Mouse (Mus musculus): Measurements from ENCODE around the gene Cbwd1. TPM values are rescaled to one million over a fixed set of nuclear protein-coding genes. Genes with fewer than 3 reads are reported as not detected.
"Not testable (repeated sequence)": the region's sequence is repeated elsewhere in the genome, so short reads cannot be mapped to it uniquely, and the experiment has no call there.

The Cbwd1 gene
- total RNA-seq, 2 experiments from 2014 or later: 12.4 to 16.2 TPM

DNA sequence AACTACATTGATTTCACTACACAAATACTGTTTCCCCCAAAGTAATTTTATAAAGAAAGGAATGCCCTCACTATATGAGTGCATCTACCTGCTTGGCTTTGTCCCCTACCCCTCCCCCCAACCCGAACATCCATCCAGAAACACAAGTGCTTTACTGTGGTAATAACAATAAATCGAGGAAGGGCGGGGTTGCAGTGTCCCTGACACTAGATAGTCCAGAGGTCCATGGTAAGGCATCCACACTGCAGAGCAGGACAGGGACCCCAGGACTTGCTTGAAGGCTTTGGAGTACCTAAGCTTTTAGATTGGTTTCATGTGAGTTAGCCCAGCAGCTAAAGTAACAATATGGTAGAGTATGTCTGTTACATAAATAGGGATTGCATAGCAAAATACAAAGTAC is 59.7 kb downstream of the Cbwd1 start:
- DNase-seq (ENCODE audit: extremely low spot score in 1 of 2, low spot score in 2 of 2): no peak
- TF ChIP-seq CTCF (IDR thresholded peaks at IDR 0.05): no peak
- no peak overlapping the region for H3K27ac ChIP-seq
- no peak overlapping the region for H3K4me3 ChIP-seq
- intact Hi-C loops (cut with DNase I): no loop called here

DNA sequence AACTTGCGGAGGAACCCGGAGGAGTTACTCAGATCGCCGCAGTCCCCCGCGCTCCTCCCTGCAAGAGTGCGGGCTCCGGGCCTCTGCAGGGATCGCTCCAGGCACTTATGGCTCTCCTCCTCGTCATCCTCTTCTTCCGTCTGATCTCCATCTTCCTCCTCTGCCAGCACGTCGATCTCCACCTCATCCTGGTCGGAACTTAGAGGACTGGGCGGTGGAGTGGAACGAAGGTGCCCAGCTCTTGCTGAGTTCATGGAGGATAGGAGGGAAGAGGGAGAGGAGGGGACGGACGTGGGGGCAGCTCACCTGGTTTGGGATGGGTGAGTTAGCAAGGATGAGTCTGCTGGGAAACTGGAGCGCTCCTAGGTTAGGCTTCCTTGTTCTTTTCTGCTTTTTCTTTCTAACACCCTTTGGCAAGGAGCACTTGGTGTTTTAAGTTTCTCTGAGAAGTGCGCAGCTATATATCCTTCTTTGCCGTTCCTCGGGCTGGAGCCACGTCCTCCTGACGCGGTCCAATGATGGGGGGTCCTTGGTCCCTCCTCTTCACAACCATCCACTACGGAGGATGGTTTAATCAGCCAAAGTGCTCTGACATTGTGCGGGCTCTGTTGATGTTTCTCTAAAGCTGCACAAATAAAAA is 60.7 kb downstream of the Cbwd1 start, which contains the start of gene Foxd4:
TSS of gene Foxd4 (minus strand) at position 617 of the 640 bp plus-strand sequence.
- intact Hi-C loops (cut with DNase I): no loop called here
- H3K4me3 ChIP-seq: peak within 1 kb of the TSS; percentile 11

DNA sequence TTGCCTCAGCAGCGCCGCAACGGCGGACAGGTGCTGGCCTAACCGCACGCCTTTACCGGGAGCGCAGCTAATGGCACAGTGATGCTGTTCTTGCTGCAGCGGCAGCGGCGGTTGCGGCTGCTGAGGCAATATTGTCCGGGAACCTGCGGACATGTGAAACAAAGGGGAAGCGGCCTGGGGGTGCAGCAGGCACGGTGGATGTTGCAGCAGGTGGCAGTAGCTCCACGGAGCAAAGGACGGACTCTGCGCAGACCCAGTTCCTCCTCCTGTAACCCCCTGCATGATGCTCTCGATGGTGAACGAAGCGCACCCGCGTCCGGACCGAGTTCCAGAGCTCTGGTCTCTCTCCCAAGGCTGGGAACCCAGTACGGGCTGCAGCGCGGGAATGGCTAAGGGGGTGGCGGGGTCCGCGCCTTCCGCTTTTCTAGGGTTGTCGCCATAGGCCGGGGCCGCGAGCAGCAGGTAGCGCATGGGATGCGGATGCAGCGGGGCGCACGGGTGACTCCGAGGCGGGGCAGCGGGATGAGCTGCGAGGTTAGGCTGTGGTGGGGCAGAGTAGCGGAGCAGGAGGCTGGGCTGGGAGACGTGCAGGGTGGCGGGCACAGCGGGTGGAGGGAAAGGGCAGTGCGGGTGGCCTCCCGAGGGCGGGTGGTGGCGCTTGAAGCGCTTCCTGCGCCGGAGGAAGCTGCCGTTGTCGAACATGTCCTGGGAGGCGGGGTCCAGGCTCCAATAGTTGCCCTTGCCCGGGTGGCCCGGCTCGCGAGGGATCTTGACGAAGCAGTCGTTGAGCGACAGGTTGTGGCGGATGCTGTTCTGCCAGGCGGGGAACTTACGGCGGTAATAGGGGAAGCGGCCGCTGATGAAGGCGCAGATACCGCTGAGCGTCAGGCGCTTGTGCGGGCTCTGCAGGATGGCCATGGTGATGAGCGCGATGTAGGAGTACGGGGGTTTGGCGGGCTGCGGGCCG is 61.5 kb downstream of the Cbwd1 start:
- DNase-seq (ENCODE audit: extremely low spot score in 1 of 2, low spot score in 2 of 2): no peak
- intact Hi-C loops (cut with DNase I): loop anchor here (5.0 kb wide), 1 partner anchor 702 kb away; no protein-coding TSS in a partner anchor
- Histone ChIP-seq H3K27ac (no peak overlapping the region), H3K4me3 (peak overlapping the region; percentile 11)
- TF ChIP-seq CTCF (IDR thresholded peaks at IDR 0.05): no peak

More for the DNA sequence above, 60.7 kb downstream of the Cbwd1 start, which contains the start of gene Foxd4:
- no peak for DNase-seq (ENCODE audit: extremely low spot score in 1 of 2, low spot score in 2 of 2)
- no peak within 1 kb of the TSS for H3K27ac ChIP-seq
- TF ChIP-seq CTCF (IDR thresholded peaks at IDR 0.05): no peak

DNA sequence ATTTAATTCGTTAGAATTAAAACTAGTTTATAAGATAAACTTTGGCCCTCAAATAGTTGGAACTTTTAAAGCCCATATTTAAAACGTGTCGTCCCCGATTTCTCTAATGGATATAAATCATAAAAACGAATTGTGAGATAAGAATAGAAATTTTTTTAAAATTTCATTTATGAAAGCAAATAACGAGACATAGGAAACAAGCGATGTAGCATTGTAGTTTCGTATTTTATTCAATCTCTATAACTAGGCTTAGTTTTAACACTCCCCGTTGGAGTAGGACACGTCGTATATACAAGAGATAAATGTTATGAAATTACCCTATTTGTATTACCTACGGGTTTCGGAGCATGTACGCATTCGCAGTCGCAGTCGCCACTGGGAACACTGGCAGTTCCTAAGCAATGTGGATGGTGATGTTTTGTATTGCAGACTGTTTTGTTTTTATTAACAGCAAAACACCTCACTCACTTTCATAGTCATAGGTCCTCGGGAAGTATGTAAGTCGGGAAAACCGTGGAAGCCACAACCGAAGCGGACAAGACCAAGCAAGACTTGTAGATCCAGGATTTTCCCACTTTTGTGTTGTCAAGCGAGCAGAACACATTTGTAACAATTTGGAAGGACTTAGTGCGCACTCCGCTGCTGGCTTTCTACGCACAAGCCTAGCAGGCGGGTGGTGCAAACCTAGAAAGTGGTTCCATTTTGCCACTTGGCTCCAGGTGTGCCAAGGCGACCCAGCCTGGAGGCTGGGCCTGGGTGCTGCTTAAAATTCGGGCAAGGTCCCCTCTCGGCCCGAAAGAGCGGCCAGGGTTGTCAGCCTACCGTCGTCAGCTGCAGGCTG is 62.5 kb downstream of the Cbwd1 start:
- Histone ChIP-seq H3K27ac (no peak overlapping the region), H3K4me3 (no peak overlapping the region)
- intact Hi-C loops (cut with DNase I): loop anchor here (5.0 kb wide), 1 partner anchor 703 kb away; no protein-coding TSS in a partner anchor
- TF ChIP-seq CTCF (IDR thresholded peaks at IDR 0.05): no peak
- DNase-seq (ENCODE audit: extremely low spot score in 1 of 2, low spot score in 2 of 2): no peak

DNA sequence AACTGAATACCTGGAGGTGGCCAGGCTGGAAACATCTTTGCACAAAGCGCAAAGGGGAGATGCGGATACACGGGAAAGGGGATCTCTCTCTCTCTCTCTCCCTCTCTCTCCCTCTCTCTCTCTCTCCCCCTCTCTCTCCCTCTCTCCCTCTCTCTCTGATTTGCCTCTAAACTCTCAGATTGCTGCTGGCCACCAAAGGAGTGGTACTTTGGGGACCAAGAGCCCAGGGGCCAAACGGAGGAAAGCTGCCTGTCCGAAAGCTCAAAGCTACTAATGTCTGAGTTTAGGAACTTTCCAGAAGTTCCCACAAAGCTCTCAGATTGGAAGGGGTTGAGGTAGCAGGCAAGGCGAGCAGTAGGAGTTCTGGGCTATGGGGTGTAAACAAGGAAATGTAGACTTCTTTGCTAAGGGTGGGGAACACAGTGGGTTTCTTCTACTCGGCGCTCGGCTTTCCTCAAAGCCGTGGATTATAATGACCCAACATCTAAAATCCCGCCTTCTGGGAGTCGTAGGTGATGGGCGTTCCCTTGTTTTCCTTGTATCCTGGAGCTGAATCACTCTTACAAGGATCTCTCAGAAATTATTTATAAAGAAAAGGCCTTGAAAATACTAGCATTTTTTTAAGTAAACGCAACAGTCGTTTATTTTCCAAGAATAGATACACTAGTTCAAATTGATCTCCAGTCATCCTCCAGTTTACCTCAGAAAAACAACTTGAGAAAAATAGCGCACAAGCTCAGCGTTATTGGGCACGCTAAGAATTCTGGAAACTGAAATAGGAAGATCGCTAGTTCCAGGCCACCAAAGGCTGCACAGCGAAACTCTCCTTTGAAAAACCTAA is 63.3 kb downstream of the Cbwd1 start:
- no peak for TF ChIP-seq CTCF (IDR thresholded peaks at IDR 0.05)
- no peak overlapping the region for H3K27ac ChIP-seq
- H3K4me3 ChIP-seq: no peak overlapping the region
- no peak for DNase-seq (ENCODE audit: extremely low spot score in 1 of 2, low spot score in 2 of 2)
- intact Hi-C loops (cut with DNase I): loop anchor here (5.0 kb wide), 1 partner anchor 704 kb away; no protein-coding TSS in a partner anchor

DNA sequence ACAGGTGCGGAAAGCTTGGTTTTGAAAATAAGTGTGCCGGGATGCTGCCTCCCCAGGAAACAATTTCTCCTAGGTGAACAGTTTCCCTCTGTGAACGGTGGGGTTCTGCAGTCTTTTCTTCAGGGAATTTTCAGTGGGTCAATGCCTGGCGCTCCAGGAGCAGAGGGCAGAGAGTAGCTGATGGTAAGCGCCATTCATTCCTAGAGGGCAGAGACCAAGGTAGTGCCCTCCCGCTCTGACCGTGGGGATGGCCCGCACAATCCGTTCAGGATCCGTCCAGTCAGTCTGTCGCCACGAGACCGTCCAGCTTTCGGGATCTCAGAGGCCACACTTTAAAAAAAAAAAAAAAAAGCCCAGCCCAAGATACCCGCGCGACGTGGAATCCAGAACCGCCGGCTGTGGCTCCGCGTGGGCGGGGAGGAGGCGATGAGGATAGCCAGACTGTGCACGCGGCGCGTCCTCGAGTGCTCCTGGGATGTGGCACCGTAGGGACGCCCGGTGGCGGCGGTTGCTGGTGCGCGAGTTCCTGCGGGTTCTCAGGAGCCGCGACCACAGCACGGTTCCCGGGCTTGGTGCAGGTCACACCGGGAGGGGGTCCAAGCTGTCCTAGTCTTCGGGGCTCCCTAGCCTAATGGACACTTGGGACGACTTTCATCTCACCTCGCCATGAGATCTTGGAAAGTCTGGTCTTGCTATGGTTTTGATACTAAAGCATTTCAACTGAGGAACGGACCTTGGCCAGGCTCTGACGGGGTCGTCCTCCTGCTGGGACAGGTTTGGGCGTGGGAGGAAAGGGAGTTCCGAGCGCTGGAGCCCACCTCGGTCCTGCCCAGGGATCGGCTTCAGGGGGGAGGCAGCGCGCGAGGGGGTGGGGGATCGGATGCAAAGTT is 64.2 kb downstream of the Cbwd1 start:
- Histone ChIP-seq H3K27ac (no peak overlapping the region), H3K4me3 (no peak overlapping the region)
- intact Hi-C loops (cut with DNase I): loop anchor here (5.0 kb wide), 1 partner anchor 705 kb away; no protein-coding TSS in a partner anchor
- DNase-seq (ENCODE audit: extremely low spot score in 1 of 2, low spot score in 2 of 2): peak in 1 of 2 experiments; percentile 11
- no peak for TF ChIP-seq CTCF (IDR thresholded peaks at IDR 0.05)

DNA sequence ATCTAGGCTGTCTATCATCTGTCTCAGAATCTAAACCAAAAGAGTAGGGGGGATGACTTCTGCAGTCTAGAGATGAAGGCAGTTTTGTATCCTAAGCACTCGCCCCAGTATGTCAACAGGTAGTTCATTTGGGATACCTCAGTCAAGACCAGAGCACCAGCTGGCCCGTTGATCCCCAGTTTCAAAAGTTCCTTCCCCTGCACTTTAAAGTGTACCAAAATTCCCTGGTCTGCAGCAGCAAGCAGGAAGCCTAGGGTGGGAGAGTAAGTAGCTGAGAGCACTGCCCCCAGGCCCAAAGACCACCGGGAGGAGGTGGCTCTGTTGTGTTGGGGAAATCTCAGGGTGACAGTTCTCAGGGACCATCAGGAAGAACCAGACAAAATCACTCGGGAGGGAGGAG is 64.9 kb downstream of the Cbwd1 start:
- intact Hi-C loops (cut with DNase I): loop anchor here (5.0 kb wide), 1 partner anchor 706 kb away; no protein-coding TSS in a partner anchor
- TF ChIP-seq CTCF (IDR thresholded peaks at IDR 0.05): no peak
- H3K4me3 ChIP-seq: no peak overlapping the region
- no peak for DNase-seq (ENCODE audit: extremely low spot score in 1 of 2, low spot score in 2 of 2)
- no peak overlapping the region for H3K27ac ChIP-seq

DNA sequence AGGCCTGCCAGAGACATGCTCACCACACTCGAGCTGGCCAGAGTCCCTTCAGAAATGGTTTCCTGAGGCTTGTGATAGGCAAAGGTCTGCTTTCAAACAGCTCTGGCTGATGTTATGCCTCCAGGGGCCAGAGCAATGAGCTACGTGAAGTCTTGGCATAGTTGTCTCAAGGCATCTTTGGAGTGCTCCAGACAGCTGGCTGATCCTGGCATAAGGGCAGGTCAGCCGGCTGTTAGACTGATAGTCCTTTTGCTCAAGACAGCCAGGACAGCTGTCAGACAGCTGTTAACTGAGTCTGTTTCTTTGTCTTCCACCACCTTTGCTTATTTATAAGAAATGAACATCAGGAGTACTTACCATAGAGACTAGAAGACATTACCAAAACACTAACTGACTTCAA is 74.5 kb downstream of the Cbwd1 start:
- no peak for TF ChIP-seq CTCF (IDR thresholded peaks at IDR 0.05)
- intact Hi-C loops (cut with DNase I): no loop called here
- no peak for DNase-seq (ENCODE audit: extremely low spot score in 1 of 2, low spot score in 2 of 2)
- no peak overlapping the region for H3K27ac ChIP-seq
- H3K4me3 ChIP-seq: no peak overlapping the region

DNA sequence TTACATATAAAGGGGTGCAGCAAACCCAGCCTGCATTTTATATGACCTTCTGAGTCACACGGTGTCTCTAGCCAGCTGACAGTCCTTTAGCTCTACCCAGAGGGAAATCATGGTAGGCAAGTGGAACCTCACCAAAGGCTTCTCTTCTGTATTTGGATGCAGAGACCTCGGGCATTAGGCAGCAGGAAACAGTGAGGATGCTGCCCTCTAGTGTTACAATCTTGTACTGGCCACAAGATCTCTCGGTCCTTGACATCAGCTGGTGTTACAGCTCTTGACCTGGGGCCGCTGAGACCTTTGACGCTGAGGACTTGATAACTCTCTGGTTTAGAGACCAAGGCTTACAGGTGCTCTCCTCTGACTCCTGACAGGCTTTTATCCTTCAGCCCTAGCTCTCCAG is 75.9 kb downstream of the Cbwd1 start:
- H3K27ac ChIP-seq: no peak overlapping the region
- intact Hi-C loops (cut with DNase I): loop anchor here (2.0 kb wide), 1 partner anchor 585 kb away; no protein-coding TSS in a partner anchor
- no peak overlapping the region for H3K4me3 ChIP-seq
- TF ChIP-seq CTCF (IDR thresholded peaks at IDR 0.05): peak; percentile 83
- DNase-seq (ENCODE audit: extremely low spot score in 1 of 2, low spot score in 2 of 2): peak; percentile 44 to 46

DNA sequence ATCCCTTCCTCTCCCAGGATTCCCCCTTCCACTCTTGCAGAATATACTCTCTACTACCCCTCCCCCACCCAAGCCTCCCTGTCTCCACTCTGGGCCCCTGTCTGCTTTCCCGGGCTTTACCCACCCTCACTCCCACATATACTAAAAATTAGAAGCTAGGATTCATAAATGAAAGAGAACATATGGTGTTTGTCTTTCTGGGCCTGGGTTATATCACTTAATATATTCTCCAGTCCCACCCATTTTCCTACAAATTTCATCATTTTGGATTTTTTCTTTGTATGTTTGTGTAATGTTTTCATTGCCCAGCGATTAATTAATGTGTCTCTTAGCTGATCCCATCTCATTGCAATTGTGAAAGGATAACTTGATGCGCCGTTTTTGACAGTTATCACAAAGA is 80.2 kb downstream of the Cbwd1 start:
- Histone ChIP-seq H3K4me3 (no peak overlapping the region), H3K27ac (no peak overlapping the region)
- intact Hi-C loops (cut with DNase I): no loop called here
- TF ChIP-seq CTCF (IDR thresholded peaks at IDR 0.05): no peak
- no peak for DNase-seq (ENCODE audit: extremely low spot score in 1 of 2, low spot score in 2 of 2)

DNA sequence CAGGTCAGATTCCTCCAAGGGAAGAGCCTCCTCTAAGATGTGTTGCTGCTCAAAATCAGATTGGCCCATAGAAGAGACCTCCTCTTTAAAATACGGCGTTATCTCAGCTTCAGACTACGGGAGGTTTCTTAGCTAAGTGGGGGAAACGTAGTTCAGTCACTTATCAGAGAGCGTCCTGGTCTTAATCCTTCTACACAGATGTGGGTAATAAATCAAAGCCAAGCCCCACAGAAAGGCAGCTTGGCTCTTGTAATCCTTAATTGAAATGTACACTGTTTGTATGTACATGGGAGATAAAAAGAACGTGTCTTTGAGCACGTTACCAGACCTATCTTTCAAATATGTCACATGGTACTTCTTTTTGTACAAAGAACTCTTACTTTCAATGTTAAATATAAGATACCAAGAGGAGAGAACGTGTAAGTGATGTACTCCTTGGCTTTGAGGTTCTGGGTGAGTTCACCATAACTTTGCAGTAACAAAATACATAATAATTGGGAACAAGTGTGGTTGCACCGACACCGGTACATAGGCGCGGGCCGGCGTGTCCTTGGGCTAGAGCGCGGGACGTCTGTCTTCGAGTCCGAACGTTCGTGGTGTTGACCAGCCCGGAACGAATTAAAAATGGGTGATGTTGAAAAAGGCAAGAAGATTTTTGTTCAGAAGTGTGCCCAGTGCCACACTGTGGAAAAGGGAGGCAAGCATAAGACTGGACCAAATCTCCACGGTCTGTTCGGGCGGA is 86.1 kb downstream of the Cbwd1 start, which contains the start of gene Gm10053:
TSS of gene Gm10053 (plus strand) at position 558 of the 742 bp plus-strand sequence.
- DNase-seq (ENCODE audit: extremely low spot score in 1 of 2, low spot score in 2 of 2); H3K27ac ChIP-seq; intact Hi-C loops (cut with DNase I); H3K4me3 ChIP-seq: not testable (repeated sequence)

Data from left cerebral cortex, adult 2 months (tissue).